Mouse (Mus musculus) CH12.LX (cell line): Measurements from ENCODE around the gene Lifr.

Experiments
- CTCF ChIP-seq, 2 experiments: IDR thresholded peaks in 1 of 2; conservative IDR thresholded peaks in 1 of 2; 2 replicates each; pipeline ENCODE4 v1.5.1; 2011 to 2012; ENCODE audit warnings: low read depth in 2 of 2, low read length in 2 of 2, improper control_type of control experiment in 1 of 2, inconsistent platforms in 1 of 2, mild to moderate bottlenecking in 1 of 2, moderate library complexity in 1 of 2
- HCFC1 ChIP-seq: IDR thresholded peaks from 2 replicates; pipeline ENCODE4 v1.6.1; 2012; ENCODE audit warnings: low read depth, mild to moderate bottlenecking, inconsistent platforms, low read length, improper control_type of control experiment
- POLR2AphosphoS2 ChIP-seq: IDR thresholded peaks from 2 replicates; pipeline ENCODE4 v1.6.1; 2011; ENCODE audit warnings: low read depth, low read length, improper control_type of control experiment
- USF1 ChIP-seq: IDR thresholded peaks from 2 replicates; pipeline ENCODE4 v1.6.1; 2014; ENCODE audit warnings: low read depth, mild to moderate bottlenecking, inconsistent platforms, low read length, improper control_type of control experiment

GRCm38 (mm10) chr15:7061995-7062697, 28.3 kb upstream of the Lifr start:
- no peak for TF ChIP-seq CTCF (conservative IDR thresholded peaks at IDR 0.05 in 1 of 2, IDR thresholded peaks at IDR 0.05 in 1 of 2; ENCODE audit: low read depth in 2 of 2, low read length in 2 of 2)
- no peak for TF ChIP-seq USF1
- no peak for TF ChIP-seq POLR2AphosphoS2
- TF ChIP-seq HCFC1: no peak
